Mouse (Mus musculus): ENCODE measurements around the gene Spp2. TPM values are rescaled to one million over a fixed set of nuclear protein-coding genes. Genes with fewer than 3 reads are reported as not detected.

The Spp2 gene
- 0.53 TPM in 1 of 2 replicates, not detected in the other for polyA plus RNA-seq (2015; fragmentation: Nextera tagmentation; extraction: Ambion mirVana)

DNA sequence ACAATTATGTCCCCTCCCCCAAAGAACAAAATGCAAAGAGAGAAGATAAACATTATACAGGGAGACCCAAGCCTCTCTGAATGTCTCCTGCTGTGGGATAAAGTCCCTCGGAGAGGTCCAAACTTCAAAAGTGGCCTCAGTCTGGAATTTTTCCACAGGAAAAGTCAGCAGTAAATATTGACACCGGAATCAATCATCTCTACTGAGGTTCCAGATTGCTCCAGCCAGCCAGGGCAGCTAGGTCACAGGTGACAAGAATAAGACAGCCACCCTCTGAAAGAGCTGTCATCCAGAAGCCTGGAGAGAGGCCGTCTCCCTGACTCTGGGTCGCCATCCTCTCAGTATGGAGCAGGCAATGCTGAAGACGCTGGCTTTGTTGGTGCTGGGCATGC, at the start of gene Spp2:
TSS of gene Spp2 (plus strand) at position 155 of the 392 bp plus-strand sequence.
- no peak for ATAC-seq
- H3K27ac ChIP-seq (ENCODE audit: low read length): no peak within 1 kb of the TSS
- no peak within 1 kb of the TSS for H3K9ac ChIP-seq (replicated peaks; ENCODE audit: low read depth, low read length)
- peaks cover under 1% of the 10 kb centered on the region for H3K4me1 ChIP-seq (replicated peaks; ENCODE audit: control insufficient read depth, insufficient read depth, low read length)
- no peak within 1 kb of the TSS for H3K4me2 ChIP-seq (ENCODE audit: low read length)
- no peaks in the 10 kb centered on the region for H3K27me3 ChIP-seq (replicated peaks; ENCODE audit: control insufficient read depth, insufficient read depth, low read length)
- H3K9me3 ChIP-seq (ENCODE audit: control insufficient read depth, low read length): no peaks in the 10 kb centered on the region
- H3K36me3 ChIP-seq (ENCODE audit: control insufficient read depth, insufficient read depth): no peaks in the 10 kb centered on the region
- WGBS: 76% methylated on average over 5 of the region's 5 CpGs
- no peak within 1 kb of the TSS for H3K4me3 ChIP-seq (replicated peaks; ENCODE audit: low read length)

DNA sequence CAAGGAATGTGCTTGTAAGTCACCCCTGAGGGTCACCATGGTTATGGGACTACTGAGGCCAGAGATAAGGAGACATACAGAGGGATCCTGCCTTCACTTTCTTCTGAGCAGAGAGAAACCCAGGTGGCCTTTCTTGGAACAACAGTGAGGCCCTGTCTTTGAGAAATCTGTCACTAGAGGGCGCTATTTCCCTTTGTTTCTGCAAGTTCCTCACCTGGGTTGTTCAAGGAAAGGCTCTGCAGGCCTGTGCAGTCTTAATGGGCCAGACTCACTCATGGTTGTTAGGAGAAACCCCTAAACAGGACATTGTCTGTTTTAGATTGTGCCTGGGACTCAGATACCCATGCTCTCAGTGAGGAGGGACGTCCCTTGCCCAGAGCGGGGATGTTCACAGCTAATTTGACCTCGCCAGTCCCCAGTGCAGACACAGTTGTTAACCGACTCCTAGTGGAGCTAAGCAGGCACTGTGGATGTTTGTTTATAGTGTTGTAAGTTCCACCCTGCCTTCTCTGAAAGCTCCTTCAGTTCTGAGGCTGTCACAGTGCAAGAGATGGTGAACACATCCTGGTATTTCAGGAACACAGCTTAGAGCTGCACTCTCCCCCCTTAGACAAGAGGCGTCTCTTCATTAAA, 49.2 kb upstream of the Spp2 start:
- no peak overlapping the region for H3K4me2 ChIP-seq (ENCODE audit: low read length)
- H3K9me3 ChIP-seq (ENCODE audit: control insufficient read depth, low read length): no peaks in the 10 kb centered on the region
- no peak overlapping the region for H3K4me3 ChIP-seq (replicated peaks; ENCODE audit: low read length)
- no peak overlapping the region for H3K27ac ChIP-seq (ENCODE audit: low read length)
- no peaks in the 10 kb centered on the region for H3K4me1 ChIP-seq (replicated peaks; ENCODE audit: control insufficient read depth, insufficient read depth, low read length)
- H3K36me3 ChIP-seq (ENCODE audit: control insufficient read depth, insufficient read depth): no peaks in the 10 kb centered on the region
- peak; percentile 90 for ATAC-seq
- H3K27me3 ChIP-seq (replicated peaks; ENCODE audit: control insufficient read depth, insufficient read depth, low read length): no peaks in the 10 kb centered on the region
- H3K9ac ChIP-seq (replicated peaks; ENCODE audit: low read depth, low read length): no peak overlapping the region
- 61% methylated on average over 6 of the region's 6 CpGs for WGBS

DNA sequence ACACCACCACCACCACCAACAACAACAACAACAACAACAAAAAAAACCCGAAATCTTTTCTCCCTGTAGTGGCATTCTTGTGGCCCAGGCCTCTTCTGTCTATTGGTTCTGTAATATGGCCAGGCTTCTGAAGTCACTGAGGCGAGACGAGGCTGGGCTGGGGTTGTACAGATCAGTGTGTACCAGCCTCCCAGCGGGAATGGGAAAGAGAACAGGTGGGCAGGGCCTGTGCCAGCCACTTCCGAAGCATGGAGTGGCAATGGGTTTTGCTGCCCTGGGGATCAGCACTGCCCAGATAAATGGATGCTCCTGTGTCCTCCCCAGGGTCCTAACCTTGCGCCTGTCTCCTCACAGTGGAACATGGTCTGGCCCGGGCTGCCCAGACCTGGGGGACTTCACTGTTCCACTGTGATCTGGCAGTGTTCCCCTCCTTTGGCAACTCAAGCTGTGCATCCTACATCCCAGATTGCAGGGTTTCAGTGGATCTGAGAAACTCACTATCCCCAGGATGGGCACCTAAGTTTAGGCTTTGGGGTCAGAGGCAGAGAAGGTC, 48.6 kb upstream of the Spp2 start:
- H3K9me3 ChIP-seq (ENCODE audit: control insufficient read depth, low read length): no peaks in the 10 kb centered on the region
- no peaks in the 10 kb centered on the region for H3K27me3 ChIP-seq (replicated peaks; ENCODE audit: control insufficient read depth, insufficient read depth, low read length)
- H3K9ac ChIP-seq (replicated peaks; ENCODE audit: low read depth, low read length): no peak overlapping the region
- ATAC-seq: no peak
- H3K36me3 ChIP-seq (ENCODE audit: control insufficient read depth, insufficient read depth): no peaks in the 10 kb centered on the region
- no peak overlapping the region for H3K27ac ChIP-seq (ENCODE audit: low read length)
- no peaks in the 10 kb centered on the region for H3K4me1 ChIP-seq (replicated peaks; ENCODE audit: control insufficient read depth, insufficient read depth, low read length)
- no peak overlapping the region for H3K4me2 ChIP-seq (ENCODE audit: low read length)
- WGBS: 79% methylated on average over 7 of the region's 7 CpGs
- H3K4me3 ChIP-seq (replicated peaks; ENCODE audit: low read length): no peak overlapping the region

DNA sequence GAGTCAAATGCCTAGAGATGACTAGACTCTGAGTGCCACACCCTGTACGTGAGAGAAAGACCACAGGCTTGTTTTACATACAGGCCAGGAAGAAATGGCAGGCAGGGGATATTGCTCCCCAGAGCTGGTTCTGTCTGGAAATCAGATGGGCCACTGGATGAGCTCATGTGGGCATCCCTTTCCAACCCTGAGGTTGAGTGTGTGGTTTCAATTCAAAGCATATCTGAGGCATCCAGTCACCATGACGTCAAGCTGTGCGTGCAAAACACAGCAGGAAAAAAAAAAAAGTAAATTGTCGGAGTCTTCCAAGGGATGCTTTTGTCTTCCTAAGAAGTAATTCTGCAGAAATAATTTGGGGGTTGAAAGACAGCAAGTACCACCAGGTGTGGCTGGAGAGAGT, 45.7 kb upstream of the Spp2 start:
- WGBS: 37% methylated on average over 4 of the region's 4 CpGs
- Histone ChIP-seq H3K4me1 (replicated peaks; ENCODE audit: control insufficient read depth, insufficient read depth, low read length) (no peaks in the 10 kb centered on the region), H3K27me3 (replicated peaks; ENCODE audit: control insufficient read depth, insufficient read depth, low read length) (no peaks in the 10 kb centered on the region), H3K9ac (replicated peaks; ENCODE audit: low read depth, low read length) (no peak overlapping the region), H3K4me2 (ENCODE audit: low read length) (no peak overlapping the region), H3K36me3 (ENCODE audit: control insufficient read depth, insufficient read depth) (no peaks in the 10 kb centered on the region), H3K9me3 (ENCODE audit: control insufficient read depth, low read length) (no peaks in the 10 kb centered on the region), H3K27ac (ENCODE audit: low read length) (no peak overlapping the region), H3K4me3 (replicated peaks; ENCODE audit: low read length) (no peak overlapping the region)
- no peak for ATAC-seq

DNA sequence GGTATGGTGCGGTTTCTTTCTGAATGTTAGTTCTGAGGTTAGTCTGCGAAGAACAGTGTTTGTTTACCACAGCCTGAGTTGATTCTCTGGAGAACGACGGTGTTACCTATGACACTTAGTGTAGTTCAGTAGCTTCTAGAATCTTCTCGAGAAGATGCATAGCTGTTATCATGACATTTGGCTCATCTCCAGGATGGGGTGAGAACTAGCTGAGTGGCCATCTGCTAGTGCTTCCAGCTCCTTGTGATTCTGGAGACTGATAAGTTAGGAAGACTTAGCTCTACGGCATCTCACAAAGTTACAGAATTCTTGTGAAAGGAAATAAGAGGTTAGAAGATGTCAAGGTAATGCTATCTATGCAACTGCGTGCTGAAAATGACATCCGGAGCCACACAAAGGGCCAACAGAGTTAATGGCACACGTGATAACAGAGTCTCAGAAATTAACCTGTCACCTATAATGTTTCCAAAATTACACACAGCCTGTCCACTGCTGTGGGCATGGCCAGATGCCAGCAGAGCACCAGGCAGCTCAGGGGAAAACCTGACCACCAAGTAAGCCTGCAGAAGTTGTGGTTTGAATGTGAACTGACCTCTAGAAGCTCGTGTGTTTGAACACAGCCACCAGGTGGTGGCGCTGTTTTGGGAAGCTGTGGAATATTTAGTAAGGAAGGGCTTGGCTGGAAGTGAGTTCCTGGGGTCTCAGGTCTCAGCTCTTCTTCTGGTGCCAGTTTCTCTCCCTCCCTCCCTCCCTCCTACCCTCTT, 39.7 kb upstream of the Spp2 start:
- H3K27ac ChIP-seq (ENCODE audit: low read length): no peak overlapping the region
- H3K9ac ChIP-seq (replicated peaks; ENCODE audit: low read depth, low read length): no peak overlapping the region
- H3K36me3 ChIP-seq (ENCODE audit: control insufficient read depth, insufficient read depth): no peaks in the 10 kb centered on the region
- no peak for ATAC-seq
- peaks cover 3% of the 10 kb centered on the region; the same call in 1 of the 2 replicates for H3K4me1 ChIP-seq (replicated peaks; ENCODE audit: control insufficient read depth, insufficient read depth, low read length)
- 81% methylated on average over 11 of the region's 11 CpGs for WGBS
- H3K4me2 ChIP-seq (ENCODE audit: low read length): no peak overlapping the region
- H3K9me3 ChIP-seq (ENCODE audit: control insufficient read depth, low read length): 0 out of 2 replicates have a peak, but pooled peaks cover 2% of the 10 kb centered on the region
- no peak overlapping the region for H3K4me3 ChIP-seq (replicated peaks; ENCODE audit: low read length)
- H3K27me3 ChIP-seq (replicated peaks; ENCODE audit: control insufficient read depth, insufficient read depth, low read length): no peaks in the 10 kb centered on the region

DNA sequence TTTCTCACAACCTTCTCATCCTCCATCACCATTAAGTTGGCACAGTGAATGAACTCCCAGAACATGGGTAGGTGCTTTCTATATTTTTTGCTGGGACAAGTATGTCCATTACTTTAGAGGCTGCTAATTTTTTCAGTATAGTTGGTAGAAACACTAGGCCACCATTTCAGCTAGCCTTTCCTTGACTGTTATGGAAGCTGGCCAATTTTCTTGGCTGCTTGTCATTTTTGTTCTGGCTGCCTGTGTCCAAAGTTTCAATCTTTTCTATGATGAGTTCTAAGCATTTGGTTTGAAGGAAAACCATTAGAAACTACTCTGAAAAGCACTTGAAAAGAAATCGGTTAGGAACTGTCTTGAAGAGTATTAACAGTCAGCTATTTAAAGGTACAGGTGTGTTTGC, 28.3 kb upstream of the Spp2 start:
- H3K9ac ChIP-seq (replicated peaks; ENCODE audit: low read depth, low read length): no peak overlapping the region
- H3K27ac ChIP-seq (ENCODE audit: low read length): no peak overlapping the region
- no peaks in the 10 kb centered on the region for H3K9me3 ChIP-seq (ENCODE audit: control insufficient read depth, low read length)
- H3K36me3 ChIP-seq (ENCODE audit: control insufficient read depth, insufficient read depth): no peaks in the 10 kb centered on the region
- H3K4me3 ChIP-seq (replicated peaks; ENCODE audit: low read length): no peak overlapping the region
- WGBS: 88% methylated on average over 1 of the region's 1 CpGs
- ATAC-seq: no peak
- no peaks in the 10 kb centered on the region for H3K4me1 ChIP-seq (replicated peaks; ENCODE audit: control insufficient read depth, insufficient read depth, low read length)
- no peaks in the 10 kb centered on the region for H3K27me3 ChIP-seq (replicated peaks; ENCODE audit: control insufficient read depth, insufficient read depth, low read length)
- H3K4me2 ChIP-seq (ENCODE audit: low read length): no peak overlapping the region

DNA sequence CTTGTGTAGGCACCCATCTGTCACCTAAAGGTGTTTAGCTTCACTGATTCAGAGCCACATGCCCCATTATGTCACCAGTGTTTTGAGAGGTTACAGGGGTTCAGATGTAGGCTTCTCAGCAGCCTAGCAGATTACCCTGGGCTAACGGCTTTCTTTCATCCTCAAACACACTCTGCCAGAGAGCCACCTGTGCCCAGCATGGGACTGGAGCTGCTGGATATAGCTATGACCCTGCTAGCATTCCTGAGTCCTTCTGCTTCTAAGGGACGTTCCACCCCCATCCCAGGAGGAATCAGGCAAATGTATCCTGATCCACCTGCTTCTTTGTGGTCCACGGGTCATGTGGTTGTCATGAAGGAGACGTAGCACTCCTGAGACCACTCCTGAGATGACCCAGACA, 15.1 kb upstream of the Spp2 start:
- no peaks in the 10 kb centered on the region for H3K27me3 ChIP-seq (replicated peaks; ENCODE audit: control insufficient read depth, insufficient read depth, low read length)
- H3K4me2 ChIP-seq (ENCODE audit: low read length): no peak overlapping the region
- no peaks in the 10 kb centered on the region; the same call in 1 of the 2 replicates for H3K4me1 ChIP-seq (replicated peaks; ENCODE audit: control insufficient read depth, insufficient read depth, low read length)
- 73% methylated on average over 4 of the region's 4 CpGs for WGBS
- no peaks in the 10 kb centered on the region for H3K36me3 ChIP-seq (ENCODE audit: control insufficient read depth, insufficient read depth)
- no peak for ATAC-seq
- no peak overlapping the region for H3K9ac ChIP-seq (replicated peaks; ENCODE audit: low read depth, low read length)
- no peak overlapping the region for H3K4me3 ChIP-seq (replicated peaks; ENCODE audit: low read length)
- no peaks in the 10 kb centered on the region for H3K9me3 ChIP-seq (ENCODE audit: control insufficient read depth, low read length)
- no peak overlapping the region for H3K27ac ChIP-seq (ENCODE audit: low read length)

DNA sequence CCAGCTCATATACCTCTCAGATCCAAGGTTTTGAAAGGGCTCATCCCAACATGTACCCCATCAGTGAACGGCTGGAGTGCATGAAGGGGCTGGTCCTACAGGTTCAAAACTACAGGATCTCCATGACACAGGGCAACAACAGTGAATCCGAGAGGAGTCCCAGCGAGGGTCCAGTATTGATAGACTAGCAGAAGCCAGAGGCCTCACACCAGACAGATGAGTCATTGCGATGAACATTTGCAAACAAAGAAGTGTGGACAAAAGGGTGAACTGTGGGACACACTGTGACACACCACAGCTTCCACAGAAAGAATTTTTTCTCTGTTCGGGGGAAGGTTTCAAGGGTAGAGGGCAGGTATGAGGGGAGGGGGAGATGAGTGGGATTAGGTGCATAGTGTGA, 13.4 kb upstream of the Spp2 start:
- H3K27me3 ChIP-seq (replicated peaks; ENCODE audit: control insufficient read depth, insufficient read depth, low read length): no peaks in the 10 kb centered on the region
- no peak overlapping the region for H3K4me3 ChIP-seq (replicated peaks; ENCODE audit: low read length)
- no peak for ATAC-seq
- no peak overlapping the region for H3K4me2 ChIP-seq (ENCODE audit: low read length)
- no peaks in the 10 kb centered on the region for H3K9me3 ChIP-seq (ENCODE audit: control insufficient read depth, low read length)
- no peaks in the 10 kb centered on the region for H3K36me3 ChIP-seq (ENCODE audit: control insufficient read depth, insufficient read depth)
- H3K27ac ChIP-seq (ENCODE audit: low read length): no peak overlapping the region
- WGBS: 90% methylated on average over 5 of the region's 5 CpGs
- H3K9ac ChIP-seq (replicated peaks; ENCODE audit: low read depth, low read length): no peak overlapping the region
- no peaks in the 10 kb centered on the region for H3K4me1 ChIP-seq (replicated peaks; ENCODE audit: control insufficient read depth, insufficient read depth, low read length)

DNA sequence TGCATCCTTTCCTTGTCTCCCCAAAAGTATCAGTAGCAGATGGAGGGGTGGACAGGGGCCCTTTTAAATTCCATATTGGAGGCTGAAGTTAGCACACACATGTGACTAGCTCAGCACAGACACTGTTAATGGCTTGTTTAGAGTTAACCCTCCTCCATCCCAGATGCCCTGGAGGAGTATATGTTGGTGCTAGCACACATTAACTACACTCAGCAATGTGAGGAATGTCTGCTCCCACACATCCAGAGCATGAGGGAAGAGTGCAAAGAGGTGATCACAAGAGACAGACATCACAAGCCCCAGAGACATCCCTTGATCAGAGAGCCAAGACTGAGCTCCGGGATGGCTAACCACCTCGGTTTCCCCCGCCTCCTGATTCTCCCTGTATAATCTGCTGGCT, 3.4 kb upstream of the Spp2 start:
- Histone ChIP-seq H3K4me2 (ENCODE audit: low read length) (no peak overlapping the region), H3K27ac (ENCODE audit: low read length) (no peak overlapping the region), H3K9ac (replicated peaks; ENCODE audit: low read depth, low read length) (no peak overlapping the region), H3K4me1 (replicated peaks; ENCODE audit: control insufficient read depth, insufficient read depth, low read length) (no peaks in the 10 kb centered on the region; the same call in 1 of the 2 replicates), H3K4me3 (replicated peaks; ENCODE audit: low read length) (no peak overlapping the region), H3K36me3 (ENCODE audit: control insufficient read depth, insufficient read depth) (no peaks in the 10 kb centered on the region), H3K27me3 (replicated peaks; ENCODE audit: control insufficient read depth, insufficient read depth, low read length) (no peaks in the 10 kb centered on the region), H3K9me3 (ENCODE audit: control insufficient read depth, low read length) (no peaks in the 10 kb centered on the region)
- ATAC-seq: no peak
- WGBS: 67% methylated on average over 3 of the region's 3 CpGs

All from forebrain, embryonic 16.5 days (tissue).